Mouse (Mus musculus) kidney, embryonic 14.5 days (tissue): ENCODE data around the gene Cdc34. TPM values are rescaled to one million over a fixed set of nuclear protein-coding genes. Genes with fewer than 3 reads are reported as not detected.

Source experiments
- ATAC-seq: fragments of 200-750 bp; cut with Nextera tagmentation; 2 replicates; pipeline ENCODE4 v1.8.0; 2017; ENCODE audit warnings: moderate number of reproducible peaks, mild to moderate bottlenecking, moderate TSS enrichment, moderate library complexity; ENCODE audit not compliant: low FRiP score, low TSS enrichment
- H3K27ac ChIP-seq: fragments of 300-500 bp; sonication (generic); 2 replicates; pipeline ENCODE4 v1.5.1; 2014; ENCODE audit warnings: low read depth, mild to moderate bottlenecking, low read length, moderate library complexity, mixed read lengths
- H3K27me3 ChIP-seq: fragments of 300-500 bp; sonication (generic); 2 replicates; pipeline ENCODE4 v1.6.1; 2014; ENCODE audit warnings: mild to moderate bottlenecking, low read length; ENCODE audit not compliant: control insufficient read depth, insufficient read depth
- H3K36me3 ChIP-seq: fragments of 300-500 bp; sonication (generic); 2 replicates; pipeline ENCODE4 v1.6.1; 2014; ENCODE audit warnings: low read length, mixed read lengths; ENCODE audit not compliant: control insufficient read depth, insufficient read depth
- H3K4me1 ChIP-seq: fragments of 300-500 bp; sonication (generic); 2 replicates; pipeline ENCODE4 v1.6.1; 2014; ENCODE audit warnings: low read length, mixed read lengths; ENCODE audit not compliant: control insufficient read depth, insufficient read depth
- H3K4me2 ChIP-seq: fragments of 300-500 bp; sonication (generic); replicated peaks from 2 replicates; pipeline ENCODE4 v1.6.1; 2014; ENCODE audit warnings: low read depth, mild to moderate bottlenecking, low read length
- H3K4me3 ChIP-seq: fragments of 300-500 bp; sonication (generic); 2 replicates; pipeline ENCODE4 v1.5.1; 2014; ENCODE audit warnings: mild to moderate bottlenecking, low read length
- H3K9ac ChIP-seq: fragments of 300-500 bp; sonication (generic); 2 replicates; pipeline ENCODE4 v1.6.1; 2014; ENCODE audit warnings: low read depth, mild to moderate bottlenecking, low read length, moderate library complexity
- H3K9me3 ChIP-seq: fragments of 300-500 bp; sonication (generic); 2 replicates; pipeline ENCODE4 v1.6.1; 2016; ENCODE audit warnings: low read length; ENCODE audit not compliant: control insufficient read depth
- WGBS: fragments of 180-500 bp; shearing (Covaris S2); extraction: QIAGEN DNeasy Blood & Tissue Kit; methylation state at CpG from one replicate; pipeline ENCODE4 v1.1.7; 2014; 5-methylcytosine and 5-hydroxymethylcytosine counted together
- polyA plus RNA-seq: library from polyadenylated mRNA; unstranded; fragments of >200 nt; fragmentation: Nextera tagmentation; extraction: Ambion mirVana; gene quantifications from 2 replicates; pipeline ENCODE4 v1.2.1, GENCODE M21; 2014

The Cdc34 gene
- polyA plus RNA-seq, 1 experiment from 2014 or later, result 105 TPM

GRCm38 (mm10) chr10:79729357-79729965 lies 47.5 kb downstream of the Cdc34 start:
- no peak overlapping the region for H3K4me2 ChIP-seq
- H3K27ac ChIP-seq, result no peak overlapping the region
- WGBS, result 87% methylated on average over 13 of the region's 13 CpGs
- H3K4me1 ChIP-seq, result 0 out of 2 replicates have a peak, but pooled peaks cover 4% of the 10 kb centered on the region
- H3K9me3 ChIP-seq, result 0 out of 2 replicates have a peak, but pooled peaks cover 2% of the 10 kb centered on the region
- peaks cover 2% of the 10 kb centered on the region; the same call in 1 of the 2 replicates for H3K36me3 ChIP-seq
- H3K4me3 ChIP-seq, result no peak overlapping the region
- no peak for ATAC-seq
- no peaks in the 10 kb centered on the region for H3K27me3 ChIP-seq
- no peak overlapping the region; the same call in 1 of the 2 replicates for H3K9ac ChIP-seq

- H3K4me3 ChIP-seq, result no peak overlapping the region
- no peaks in the 10 kb centered on the region for H3K4me1 ChIP-seq
- no peak overlapping the region for H3K4me2 ChIP-seq
- no peak overlapping the region for H3K27ac ChIP-seq
- no peak for ATAC-seq
- no peak overlapping the region for H3K9ac ChIP-seq
- 100% methylated on average over 1 of the region's 1 CpGs for WGBS
- H3K36me3 ChIP-seq, result peaks cover 24% of the 10 kb centered on the region
- no peaks in the 10 kb centered on the region for H3K27me3 ChIP-seq
- peaks cover 23% of the 10 kb centered on the region for H3K9me3 ChIP-seq
Observed at GRCm38 (mm10) chr10:79732500-79732899, 50.5 kb downstream of the Cdc34 start.

- H3K4me2 ChIP-seq, result no peak overlapping the region
- no peak overlapping the region for H3K27ac ChIP-seq
- peaks cover 38% of the 10 kb centered on the region for H3K36me3 ChIP-seq
- H3K4me3 ChIP-seq, result no peak overlapping the region
- H3K27me3 ChIP-seq, result no peaks in the 10 kb centered on the region
- H3K9ac ChIP-seq, result no peak overlapping the region
- WGBS, result 90% methylated on average over 15 of the region's 15 CpGs
- ATAC-seq, result no peak
- H3K9me3 ChIP-seq, result peaks cover 37% of the 10 kb centered on the region
- H3K4me1 ChIP-seq, result no peaks in the 10 kb centered on the region
Observed at GRCm38 (mm10) chr10:79733847-79734246, 51.9 kb downstream of the Cdc34 start.

GRCm38 (mm10) chr10:79735361-79735760 lies 53.4 kb downstream of the Cdc34 start:
- peaks cover 52% of the 10 kb centered on the region for H3K9me3 ChIP-seq
- no peaks in the 10 kb centered on the region for H3K27me3 ChIP-seq
- 37% methylated on average over 51 of the region's 52 CpGs for WGBS
- no peak overlapping the region for H3K9ac ChIP-seq
- H3K4me3 ChIP-seq, result no peak overlapping the region
- ATAC-seq, result no peak
- H3K36me3 ChIP-seq, result peaks cover 53% of the 10 kb centered on the region
- H3K27ac ChIP-seq, result no peak overlapping the region
- H3K4me2 ChIP-seq, result peak overlapping the region; percentile 12
- H3K4me1 ChIP-seq, result no peaks in the 10 kb centered on the region

- ATAC-seq, result no peak
- Histone ChIP-seq H3K27me3 (no peaks in the 10 kb centered on the region), H3K36me3 (peaks cover 66% of the 10 kb centered on the region), H3K4me1 (no peaks in the 10 kb centered on the region), H3K27ac (no peak overlapping the region), H3K4me3 (no peak overlapping the region), H3K9ac (no peak overlapping the region), H3K4me2 (no peak overlapping the region), H3K9me3 (peaks cover 62% of the 10 kb centered on the region)
- 72% methylated on average over 14 of the region's 14 CpGs for WGBS
Observed at GRCm38 (mm10) chr10:79736706-79737105, 54.7 kb downstream of the Cdc34 start.

Other genes starting within 250 kb of the Cdc34 start
- gene Vmn2r83, start 213.5 kb upstream of the Cdc34 start, polyA plus RNA-seq, result not detected in 2 replicates
- 34.9 and 43.3 TPM in 2 replicates for gene Plpp2, start 148.4 kb upstream of the Cdc34 start, polyA plus RNA-seq
- gene Mier2, start 127.0 kb upstream of the Cdc34 start, polyA plus RNA-seq, result 44.2 and 47.4 TPM in 2 replicates
- gene Theg, start 94.9 kb upstream of the Cdc34 start, polyA plus RNA-seq, result not detected in 2 replicates
- not detected in 2 replicates for gene C2cd4c, start 68.2 kb upstream of the Cdc34 start, polyA plus RNA-seq
- 6.9 and 8.5 TPM in 2 replicates for gene Shc2, start 44.3 kb upstream of the Cdc34 start, polyA plus RNA-seq
- gene Odf3l2, start 36.5 kb upstream of the Cdc34 start, polyA plus RNA-seq, result not detected in 2 replicates
- gene Madcam1, start 17.6 kb upstream of the Cdc34 start, polyA plus RNA-seq, result 2.6 and 3.6 TPM in 2 replicates
- gene Tpgs1, start 12.8 kb upstream of the Cdc34 start, polyA plus RNA-seq, result 85.7 and 90.9 TPM in 2 replicates
- gene Gzmm, start 6.8 kb downstream of the Cdc34 start, polyA plus RNA-seq, result 0.54 and 0.61 TPM in 2 replicates
- 847 and 943 TPM in 2 replicates for gene Bsg, start 22.3 kb downstream of the Cdc34 start, polyA plus RNA-seq
- gene Hcn2, start 34.4 kb downstream of the Cdc34 start, polyA plus RNA-seq, result 0.11 and 0.14 TPM in 2 replicates
- gene Polrmt, start 64.4 kb downstream of the Cdc34 start, polyA plus RNA-seq, result 33.2 and 38.9 TPM in 2 replicates
- gene Fgf22, start 72.9 kb downstream of the Cdc34 start, polyA plus RNA-seq, result 0.11 and 0.61 TPM in 2 replicates
- gene Rnf126, start 84.8 kb downstream of the Cdc34 start, polyA plus RNA-seq, result 95.9 and 104 TPM in 2 replicates
- gene Fstl3, start 95.1 kb downstream of the Cdc34 start, polyA plus RNA-seq, result 4.9 and 8.2 TPM in 2 replicates
- not detected in 2 replicates for gene Prss57, start 108.8 kb downstream of the Cdc34 start, polyA plus RNA-seq
- gene Palm, start 111.4 kb downstream of the Cdc34 start, polyA plus RNA-seq, result 101 and 136 TPM in 2 replicates
- gene Misp, start 138.8 kb downstream of the Cdc34 start, polyA plus RNA-seq, result 4.1 and 9.0 TPM in 2 replicates
- gene Ptbp1, start 172.2 kb downstream of the Cdc34 start, polyA plus RNA-seq, result 279 and 333 TPM in 2 replicates
- gene Prtn3, start 192.3 kb downstream of the Cdc34 start, polyA plus RNA-seq, result 9.6 and 11.1 TPM in 2 replicates
- 58.8 and 59.7 TPM in 2 replicates for gene Plppr3, start 192.4 kb downstream of the Cdc34 start, polyA plus RNA-seq
- gene Elane, start 204.1 kb downstream of the Cdc34 start, polyA plus RNA-seq, result not detected in 2 replicates
- not detected in 2 replicates for gene Cfd, start 208.7 kb downstream of the Cdc34 start, polyA plus RNA-seq
- 48.0 and 61.2 TPM in 2 replicates for gene Med16, start 226.7 kb downstream of the Cdc34 start, polyA plus RNA-seq
- gene Gm26602, start 228.7 kb downstream of the Cdc34 start, polyA plus RNA-seq, result 4.6 and 10.8 TPM in 2 replicates
- gene Kiss1r, start 234.8 kb downstream of the Cdc34 start, polyA plus RNA-seq, result 0.47 and 0.61 TPM in 2 replicates
- gene R3hdm4, start 239.0 kb downstream of the Cdc34 start, polyA plus RNA-seq, result 102 and 137 TPM in 2 replicates
- gene Arid3a, start 244.8 kb downstream of the Cdc34 start, polyA plus RNA-seq, result 12.0 and 12.3 TPM in 2 replicates